Mouse (Mus musculus): ENCODE results near the gene Lrrn4. TPM values are rescaled to one million over a fixed set of nuclear protein-coding genes. Genes with fewer than 3 reads are reported as not detected.

The Lrrn4 gene
- under 1 TPM; 0.23 to 0.27 TPM for total RNA-seq (2021)
- long read RNA-seq, experiment 1: 0 reads
- long read RNA-seq, experiment 2: 0 reads

DNA sequence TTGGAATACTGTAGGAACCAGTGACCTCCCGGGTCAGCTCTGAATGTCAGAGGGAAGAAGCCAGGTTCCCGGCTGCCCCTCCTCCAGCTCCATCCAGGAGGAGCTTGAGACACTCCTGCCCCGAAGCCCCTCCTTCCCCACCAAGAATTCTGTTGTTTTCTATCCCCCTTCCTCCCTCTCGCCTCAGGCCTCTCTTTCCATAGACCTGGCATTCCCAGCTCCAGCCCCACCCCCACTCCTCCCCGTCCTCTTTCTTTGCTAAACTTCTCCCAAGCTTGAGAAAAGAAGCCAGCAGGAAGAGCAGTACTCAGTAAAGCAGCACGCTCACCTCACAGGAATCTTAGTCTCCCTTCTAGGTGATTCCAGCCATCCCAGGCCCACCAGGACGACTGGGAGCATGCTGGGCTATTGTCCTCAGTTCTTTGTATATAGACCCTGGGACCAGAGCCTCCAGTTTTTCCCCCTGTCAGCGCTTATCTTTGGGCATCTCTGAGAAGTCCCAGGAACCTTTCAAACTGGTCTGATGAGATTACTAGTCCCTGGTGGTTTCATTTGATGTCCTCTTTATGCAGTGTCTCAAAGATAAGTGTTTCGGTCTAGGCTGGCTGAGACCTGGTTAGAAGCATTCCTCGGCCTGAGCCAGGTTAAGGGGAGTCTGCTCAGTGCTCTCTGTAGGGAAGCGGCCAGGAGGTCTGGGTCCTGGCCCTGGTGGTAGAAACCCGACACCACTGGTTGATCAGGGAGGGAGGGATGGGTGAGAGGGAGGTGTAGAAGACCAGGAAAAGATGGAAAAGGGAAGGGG lies at the start of gene Lrrn4:
TSS of gene Lrrn4 (minus strand) at position 48 of the 802 bp plus-strand sequence.
- DNase-seq (ENCODE audit: extremely low spot score in 1 of 2, low spot score in 2 of 2): no peak
- Histone ChIP-seq H3K27ac (no peak within 1 kb of the TSS), H3K4me3 (peak within 1 kb of the TSS; percentile 44)
- intact Hi-C loops (cut with DNase I): no loop called here
- TF ChIP-seq CTCF (IDR thresholded peaks at IDR 0.05): no peak

DNA sequence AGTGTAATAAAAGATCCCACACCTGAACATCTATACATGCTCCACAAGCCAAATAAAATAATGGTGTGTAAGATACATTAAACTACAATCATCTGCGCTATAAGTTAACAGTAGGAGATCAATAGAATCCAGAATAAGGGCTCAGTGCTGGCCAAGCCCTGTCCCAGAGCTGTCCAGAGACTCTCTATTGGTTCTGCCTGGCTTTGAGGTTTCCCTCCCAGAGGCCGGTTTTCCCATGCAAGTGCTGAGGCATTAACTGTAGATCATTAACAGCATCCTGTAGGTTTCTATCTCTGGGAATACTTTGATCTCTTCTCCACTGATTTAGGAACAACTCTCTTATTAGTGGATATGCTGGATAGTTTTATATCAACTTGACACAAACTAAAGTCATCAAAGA lies 48.3 kb upstream of the Lrrn4 start:
- Histone ChIP-seq H3K27ac (no peak overlapping the region), H3K4me3 (no peak overlapping the region)
- DNase-seq (ENCODE audit: extremely low spot score in 1 of 2, low spot score in 2 of 2): no peak
- intact Hi-C loops (cut with DNase I): no loop called here
- no peak for TF ChIP-seq CTCF (IDR thresholded peaks at IDR 0.05)

DNA sequence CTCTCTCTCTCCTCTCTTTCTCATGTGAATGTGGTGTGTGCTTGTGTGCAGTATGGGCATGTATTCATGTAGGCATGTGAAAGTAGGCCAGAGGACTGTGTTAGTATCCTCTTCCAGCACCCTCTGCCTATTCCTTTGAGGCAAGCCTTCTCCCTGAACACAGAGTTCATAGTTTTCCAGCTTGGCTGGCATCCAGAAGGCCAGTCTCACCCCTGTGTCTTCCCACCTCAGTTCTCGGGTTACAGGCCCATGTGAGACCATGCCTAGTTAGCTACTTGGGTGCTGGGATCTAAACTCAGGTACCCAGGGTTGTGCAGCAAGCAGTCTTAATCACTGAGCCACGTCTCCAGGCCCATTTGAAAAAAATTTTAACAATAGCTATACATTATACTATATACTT lies 47.2 kb upstream of the Lrrn4 start:
- no peak for TF ChIP-seq CTCF (IDR thresholded peaks at IDR 0.05)
- Histone ChIP-seq H3K27ac (no peak overlapping the region), H3K4me3 (no peak overlapping the region)
- intact Hi-C loops (cut with DNase I): no loop called here
- DNase-seq (ENCODE audit: extremely low spot score in 1 of 2, low spot score in 2 of 2): no peak

DNA sequence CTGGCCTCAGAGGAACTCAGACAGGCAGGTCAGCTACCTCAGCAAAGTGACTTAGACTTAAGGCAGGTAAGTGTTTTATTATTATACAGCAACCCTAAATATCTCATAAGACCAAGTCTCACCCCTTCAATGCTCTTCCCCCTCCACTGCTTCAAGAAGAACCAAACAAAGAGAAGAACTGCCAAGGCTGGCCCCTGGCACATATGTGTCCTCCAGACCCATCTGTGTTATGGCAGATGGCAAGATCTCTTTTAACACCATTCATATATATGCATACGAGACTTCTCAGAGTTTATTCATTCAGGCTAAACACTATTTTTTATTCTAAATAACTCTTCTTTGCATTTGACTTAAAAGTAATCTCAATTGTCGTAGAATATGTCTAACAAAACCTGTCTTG lies 46.6 kb upstream of the Lrrn4 start:
- intact Hi-C loops (cut with DNase I): no loop called here
- no peak overlapping the region for H3K4me3 ChIP-seq
- no peak for TF ChIP-seq CTCF (IDR thresholded peaks at IDR 0.05)
- no peak for DNase-seq (ENCODE audit: extremely low spot score in 1 of 2, low spot score in 2 of 2)
- no peak overlapping the region for H3K27ac ChIP-seq

DNA sequence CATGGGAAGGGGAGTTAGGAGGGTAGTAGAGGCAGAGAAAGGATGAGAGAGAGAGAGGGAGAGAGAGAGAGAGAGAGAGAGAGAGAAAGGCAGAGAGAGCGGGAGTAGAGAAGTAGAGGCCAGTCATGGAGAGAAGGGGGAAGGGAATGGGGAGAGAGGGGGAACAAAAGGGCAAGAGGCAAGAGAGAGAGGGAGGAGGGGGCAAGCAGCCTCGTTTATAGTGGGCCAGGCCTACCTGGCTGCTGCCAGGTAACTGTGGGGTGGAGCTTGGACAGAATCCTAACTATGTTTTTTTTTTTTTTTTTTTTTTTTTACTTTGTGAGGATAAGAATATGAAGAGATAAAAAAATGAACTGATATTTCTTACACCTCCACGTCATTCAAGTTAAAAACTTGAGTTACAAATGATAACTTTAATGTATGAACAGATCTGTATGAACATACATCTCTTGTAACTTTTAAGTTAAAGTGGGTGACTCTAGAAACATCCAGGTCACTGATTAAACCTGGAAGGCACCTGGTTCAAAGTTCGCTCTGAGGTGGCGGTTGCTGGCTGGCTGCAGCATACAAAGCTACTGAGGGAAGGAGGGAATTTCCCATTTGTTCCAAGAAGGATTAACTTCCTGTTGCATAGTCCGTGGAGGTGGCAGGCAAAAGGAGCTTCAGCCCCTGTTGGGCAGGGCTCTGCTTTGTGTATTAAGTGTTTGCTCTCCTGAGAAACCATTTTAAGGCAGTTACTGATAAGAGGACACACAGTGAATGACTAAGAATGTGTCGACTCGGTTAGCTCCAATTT lies 42.8 kb upstream of the Lrrn4 start:
- H3K4me3 ChIP-seq: no peak overlapping the region
- intact Hi-C loops (cut with DNase I): no loop called here
- no peak for DNase-seq (ENCODE audit: extremely low spot score in 1 of 2, low spot score in 2 of 2)
- no peak overlapping the region for H3K27ac ChIP-seq
- TF ChIP-seq CTCF (IDR thresholded peaks at IDR 0.05): no peak

DNA sequence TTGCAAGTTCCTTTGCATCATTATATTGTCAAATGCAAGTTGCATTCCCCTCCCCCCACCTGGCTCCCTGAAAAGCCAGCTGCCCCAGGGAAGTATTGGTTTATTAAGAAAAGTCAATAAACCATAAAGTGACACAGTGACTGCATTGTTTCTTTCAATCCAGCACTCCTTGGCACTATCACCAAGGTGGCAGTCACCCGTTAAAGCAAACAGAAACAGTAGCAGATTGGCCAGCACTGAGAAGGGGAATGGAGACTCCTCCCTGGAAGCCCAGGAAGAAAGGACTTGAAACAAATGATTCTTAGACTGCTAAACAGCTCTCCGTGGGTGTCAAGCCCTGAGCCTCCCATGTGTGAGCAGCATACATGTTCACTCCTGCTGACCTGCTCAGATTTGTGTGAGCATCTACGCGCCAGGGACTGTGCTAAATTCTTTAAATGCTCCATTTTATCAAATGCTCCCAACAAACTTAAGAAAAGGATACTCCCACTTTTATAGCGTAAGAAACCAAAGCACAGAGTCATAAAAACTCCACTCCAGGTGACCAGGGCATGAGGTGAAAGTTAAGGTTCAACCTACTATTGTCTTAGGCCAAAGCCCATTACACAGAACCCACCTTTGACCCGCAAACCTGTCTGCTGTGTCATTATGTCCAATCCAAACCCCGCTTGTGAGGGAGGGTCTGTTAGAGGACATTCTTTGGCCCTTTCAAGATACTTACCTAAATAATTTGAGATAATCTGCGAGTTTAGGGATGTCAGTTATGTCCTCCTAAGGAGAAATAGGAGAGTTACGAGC lies 41.6 kb upstream of the Lrrn4 start:
- H3K27ac ChIP-seq: no peak overlapping the region
- no peak for DNase-seq (ENCODE audit: extremely low spot score in 1 of 2, low spot score in 2 of 2)
- intact Hi-C loops (cut with DNase I): no loop called here
- H3K4me3 ChIP-seq: no peak overlapping the region
- no peak for TF ChIP-seq CTCF (IDR thresholded peaks at IDR 0.05)

DNA sequence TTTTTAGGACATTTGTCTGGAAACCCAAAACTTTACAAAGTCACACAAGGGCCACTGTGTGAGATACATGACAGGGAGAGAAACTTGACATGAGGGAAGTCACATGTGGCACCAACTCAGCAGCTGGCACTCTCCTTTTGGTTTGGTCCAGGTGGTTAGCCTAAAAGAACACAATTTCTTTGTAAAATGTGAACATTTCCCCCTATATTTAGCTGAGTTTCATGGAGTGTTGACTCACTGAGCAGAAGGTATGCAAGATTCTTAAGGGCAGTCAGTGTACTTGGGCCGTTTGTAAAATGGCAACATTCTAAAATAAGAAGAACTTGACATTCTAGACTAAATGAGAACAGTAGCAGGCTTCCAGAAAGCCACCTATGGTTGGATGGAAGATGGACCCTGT lies 34.1 kb upstream of the Lrrn4 start:
- H3K27ac ChIP-seq: no peak overlapping the region
- no peak for DNase-seq (ENCODE audit: extremely low spot score in 1 of 2, low spot score in 2 of 2)
- TF ChIP-seq CTCF (IDR thresholded peaks at IDR 0.05): no peak
- H3K4me3 ChIP-seq: no peak overlapping the region
- intact Hi-C loops (cut with DNase I): no loop called here

DNA sequence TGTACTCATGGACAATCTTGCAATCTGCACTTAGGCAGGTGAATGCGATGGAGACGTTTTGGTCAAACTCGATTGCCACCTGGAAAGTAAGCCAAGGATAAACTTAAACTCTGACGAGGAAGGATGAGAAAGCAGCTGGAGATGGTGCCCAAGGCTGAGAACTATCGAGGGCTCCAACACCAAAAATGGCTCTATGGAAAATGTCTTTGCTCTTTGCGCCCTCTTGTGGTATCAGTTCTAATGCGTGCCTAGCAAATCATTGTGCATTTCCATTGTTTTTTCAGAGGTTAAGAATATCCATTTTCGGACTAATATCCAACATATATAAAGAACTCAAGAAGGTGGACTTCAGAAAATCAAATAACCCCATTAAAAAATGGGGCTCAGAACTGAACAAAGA lies 26.1 kb upstream of the Lrrn4 start:
- peak; percentile 65 for TF ChIP-seq CTCF (IDR thresholded peaks at IDR 0.05)
- Histone ChIP-seq H3K27ac (no peak overlapping the region), H3K4me3 (no peak overlapping the region)
- intact Hi-C loops (cut with DNase I): loop anchor here (5.0 kb wide), 1 partner anchor 589 kb away; no protein-coding TSS in a partner anchor
- peak in 1 of 2 experiments; percentile 37 for DNase-seq (ENCODE audit: extremely low spot score in 1 of 2, low spot score in 2 of 2)

DNA sequence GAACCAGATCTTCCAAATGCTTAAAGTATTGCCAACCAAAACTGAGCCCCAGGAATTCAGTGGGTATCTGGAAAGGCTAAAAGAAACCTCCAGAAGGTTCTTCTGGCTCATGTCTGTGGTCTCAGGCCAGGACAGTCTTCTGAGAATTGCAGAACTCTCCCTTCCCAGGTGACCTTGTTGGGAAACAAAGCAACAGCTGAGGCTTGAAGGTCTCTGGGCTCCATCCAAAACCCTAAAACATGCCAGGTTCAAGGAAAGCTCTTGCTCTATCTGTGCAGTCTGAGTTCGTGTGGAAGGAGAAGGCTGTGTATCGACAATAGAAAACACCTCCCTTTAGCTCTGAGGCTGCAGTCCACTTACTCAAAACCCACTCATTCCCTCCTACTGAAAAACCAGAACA lies 24.3 kb upstream of the Lrrn4 start:
- TF ChIP-seq CTCF (IDR thresholded peaks at IDR 0.05): no peak
- DNase-seq (ENCODE audit: extremely low spot score in 1 of 2, low spot score in 2 of 2): no peak
- intact Hi-C loops (cut with DNase I): loop anchor here (2.0 to 5.0 kb wide), 3 partner anchors 203 to 588 kb away; no protein-coding TSS in a partner anchor

DNA sequence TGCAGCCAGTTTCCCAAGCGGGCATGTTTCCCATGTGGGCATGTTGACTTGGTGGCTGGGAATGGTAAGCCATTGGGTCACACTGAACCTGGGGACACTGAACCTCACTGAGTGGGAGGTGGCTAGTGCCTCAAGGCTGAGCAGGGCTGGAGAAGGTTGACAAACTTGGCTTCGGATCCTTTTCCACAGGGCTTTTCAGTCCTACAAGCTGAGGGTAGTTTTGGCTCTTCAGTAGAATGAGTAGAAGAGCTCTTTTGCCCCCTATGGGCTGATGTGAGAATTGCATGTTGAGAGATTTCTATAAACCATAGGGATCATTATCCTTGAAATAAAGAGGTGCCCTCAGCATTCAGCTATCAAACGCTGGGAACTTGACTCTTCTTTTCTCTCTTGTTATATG lies 22.8 kb upstream of the Lrrn4 start:
- intact Hi-C loops (cut with DNase I): loop anchor here (1.0 to 5.0 kb wide), 2 partner anchors 57 to 201 kb away; partner anchors contain the start of gene Crls1
- Histone ChIP-seq H3K4me3 (no peak overlapping the region), H3K27ac (no peak overlapping the region)
- TF ChIP-seq CTCF (IDR thresholded peaks at IDR 0.05): peak; percentile 83
- peak; percentile 35 to 57 for DNase-seq (ENCODE audit: extremely low spot score in 1 of 2, low spot score in 2 of 2)

More for the DNA sequence above, 24.3 kb upstream of the Lrrn4 start:
- H3K27ac ChIP-seq: no peak overlapping the region
- H3K4me3 ChIP-seq: no peak overlapping the region

DNA sequence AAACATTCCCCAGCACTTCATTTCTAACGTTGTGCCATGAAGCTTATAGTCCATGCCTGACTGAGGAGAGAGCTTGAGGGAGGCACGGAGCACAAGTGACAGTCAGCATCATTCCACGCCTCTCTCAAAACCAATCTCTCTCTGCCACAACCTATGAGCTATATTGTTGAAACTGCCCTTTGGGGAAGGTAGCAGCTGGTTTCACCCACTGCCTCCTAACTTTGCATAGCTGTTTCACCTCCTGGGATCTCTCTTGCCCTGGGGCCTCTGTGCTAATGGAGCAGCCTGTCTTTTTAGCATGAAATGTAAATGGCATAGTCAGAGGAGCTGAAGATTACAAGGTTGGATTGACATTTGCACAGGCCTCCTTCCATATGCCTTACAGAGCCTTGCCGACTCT lies 21.4 kb upstream of the Lrrn4 start:
- intact Hi-C loops (cut with DNase I): loop anchor here (5.0 kb wide), 1 partner anchor 200 kb away; no protein-coding TSS in a partner anchor
- no peak for TF ChIP-seq CTCF (IDR thresholded peaks at IDR 0.05)
- Histone ChIP-seq H3K4me3 (no peak overlapping the region), H3K27ac (no peak overlapping the region)
- DNase-seq (ENCODE audit: extremely low spot score in 1 of 2, low spot score in 2 of 2): no peak
